Mouse (Mus musculus): ENCODE results near the gene Phox2b. TPM values are rescaled to one million over a fixed set of nuclear protein-coding genes. Genes with fewer than 3 reads are reported as not detected.

Phox2b gene
- polyA plus RNA-seq, 1 experiment: 4.2 TPM

DNA sequence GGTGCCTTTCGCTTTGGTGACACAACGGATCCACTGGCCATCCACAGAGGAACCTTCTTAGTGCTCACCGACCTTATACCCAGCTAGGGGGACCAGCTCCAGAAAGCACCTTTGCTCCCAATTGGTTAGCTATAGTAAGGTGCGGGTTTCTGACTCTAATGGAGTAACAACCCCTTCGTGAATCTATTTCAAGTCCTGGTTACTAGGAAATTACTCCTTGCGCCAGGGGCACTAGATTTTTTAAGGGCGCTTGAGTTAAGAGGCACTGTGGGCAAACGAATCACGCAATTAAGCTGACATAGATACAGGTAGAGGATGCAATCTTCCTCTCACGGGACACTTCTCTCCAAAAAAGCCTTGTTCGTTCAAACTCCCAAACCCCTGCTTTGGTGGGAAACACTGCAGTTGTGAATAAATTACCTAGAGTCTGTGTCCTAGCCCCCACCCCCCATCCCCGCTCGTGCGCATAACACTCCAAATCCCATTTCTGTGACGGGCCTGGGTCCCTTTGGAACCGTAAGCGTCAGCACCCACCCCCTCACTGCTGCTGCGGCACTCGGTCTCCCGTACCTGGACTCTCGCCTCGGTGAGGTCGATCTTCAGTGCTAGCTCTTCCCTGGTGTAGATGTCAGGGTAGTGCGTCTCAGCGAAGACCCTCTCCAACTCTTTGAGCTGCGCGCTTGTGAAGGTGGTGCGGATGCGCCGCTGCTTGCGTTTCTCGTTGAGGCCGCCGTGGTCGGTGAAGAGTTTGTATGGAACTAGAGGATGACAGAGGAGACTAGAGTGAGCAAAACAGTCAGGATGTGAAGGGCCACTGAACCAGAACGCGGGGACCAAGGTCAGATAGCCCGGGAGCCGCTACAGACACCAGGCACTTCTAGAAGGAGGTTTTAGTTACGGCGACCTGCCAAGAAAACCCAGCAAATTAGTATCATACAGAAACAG lies 1.7 kb downstream of the Phox2b start:
- Histone ChIP-seq H3K4me1 (ENCODE audit: control insufficient read depth, insufficient read depth, low read length) (no peaks in the 10 kb centered on the region), H3K4me3 (replicated peaks; ENCODE audit: insufficient read depth, low read depth, low read length) (no peak overlapping the region), H3K27me3 (ENCODE audit: control insufficient read depth, insufficient read depth, low read length) (peaks cover 24% of the 10 kb centered on the region; the same call in 1 of the 2 replicates), H3K27ac (ENCODE audit: insufficient read depth, low read length) (no peak overlapping the region)
- DNase-seq: peak in 1 of 2 experiments; percentile 26
- TF ChIP-seq CTCF (IDR thresholded peaks at IDR 0.05; ENCODE audit: borderline replicate concordance, insufficient read depth, low read depth, low read length): no peak
- TF ChIP-seq POLR2A (IDR thresholded peaks at IDR 0.05; ENCODE audit: borderline replicate concordance, insufficient read depth, low read length): no peak
- WGBS: 4% methylated on average over 41 of the region's 41 CpGs

GRCm38 (mm10) chr5:67096378-67096771 lies 2.7 kb downstream of the Phox2b start:
- H3K4me1 ChIP-seq (ENCODE audit: control insufficient read depth, insufficient read depth, low read length): no peaks in the 10 kb centered on the region
- no peak overlapping the region for H3K27ac ChIP-seq (ENCODE audit: insufficient read depth, low read length)
- TF ChIP-seq CTCF (IDR thresholded peaks at IDR 0.05; ENCODE audit: borderline replicate concordance, insufficient read depth, low read depth, low read length): no peak
- TF ChIP-seq POLR2A (IDR thresholded peaks at IDR 0.05; ENCODE audit: borderline replicate concordance, insufficient read depth, low read length): no peak
- DNase-seq: peak in 1 of 2 experiments; percentile 16
- peaks cover 26% of the 10 kb centered on the region; the same call in 1 of the 2 replicates for H3K27me3 ChIP-seq (ENCODE audit: control insufficient read depth, insufficient read depth, low read length)
- WGBS: 2% methylated on average over 27 of the region's 28 CpGs
- no peak overlapping the region for H3K4me3 ChIP-seq (replicated peaks; ENCODE audit: insufficient read depth, low read depth, low read length)

DNA sequence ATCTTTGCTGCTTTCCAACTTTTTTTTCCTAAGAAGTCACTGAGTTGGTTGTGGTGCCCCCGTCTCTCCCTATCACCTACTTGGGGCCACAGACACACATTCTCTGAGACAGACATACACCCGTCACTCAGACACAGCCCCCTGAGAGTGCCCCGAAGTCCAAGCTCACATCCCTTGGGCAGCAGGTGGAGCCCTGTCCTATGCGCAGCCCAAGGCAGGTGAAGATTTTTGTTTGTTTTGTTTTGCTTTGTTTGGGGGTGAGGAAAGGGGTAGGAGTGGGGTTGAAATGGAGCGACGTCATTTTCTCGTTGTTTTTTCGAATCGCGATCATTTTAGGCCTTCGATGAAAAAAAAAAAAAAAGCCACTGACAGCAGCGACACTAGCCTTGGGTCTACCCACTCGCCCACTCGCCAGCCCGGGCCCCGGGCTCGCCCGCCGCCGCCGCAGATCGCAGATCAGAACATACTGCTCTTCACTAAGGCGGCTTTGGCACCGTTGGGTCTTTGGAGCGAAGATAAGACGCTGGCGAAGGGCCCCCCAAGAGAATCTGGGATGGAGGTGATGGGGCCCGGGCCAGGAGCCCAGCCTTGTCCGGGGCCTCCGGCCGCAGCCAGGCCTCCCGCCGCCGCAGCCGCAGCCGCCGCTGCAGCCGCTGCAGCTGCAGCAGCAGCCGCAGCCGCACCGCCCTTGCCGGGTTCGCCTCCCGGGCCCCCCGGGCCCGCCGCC lies 3.3 kb downstream of the Phox2b start:
- Histone ChIP-seq H3K4me1 (ENCODE audit: control insufficient read depth, insufficient read depth, low read length) (no peaks in the 10 kb centered on the region), H3K27ac (ENCODE audit: insufficient read depth, low read length) (no peak overlapping the region), H3K4me3 (replicated peaks; ENCODE audit: insufficient read depth, low read depth, low read length) (no peak overlapping the region), H3K27me3 (ENCODE audit: control insufficient read depth, insufficient read depth, low read length) (peaks cover 26% of the 10 kb centered on the region; the same call in 1 of the 2 replicates)
- 2% methylated on average over 39 of the region's 47 CpGs for WGBS
- DNase-seq: peak in 1 of 2 experiments; percentile 26
- TF ChIP-seq POLR2A (IDR thresholded peaks at IDR 0.05; ENCODE audit: borderline replicate concordance, insufficient read depth, low read length) (no peak), CTCF (IDR thresholded peaks at IDR 0.05; ENCODE audit: borderline replicate concordance, insufficient read depth, low read depth, low read length) (no peak)

- Histone ChIP-seq H3K27me3 (ENCODE audit: control insufficient read depth, insufficient read depth, low read length) (peaks cover 23% of the 10 kb centered on the region; the same call in 1 of the 2 replicates), H3K4me1 (ENCODE audit: control insufficient read depth, insufficient read depth, low read length) (no peaks in the 10 kb centered on the region), H3K4me3 (replicated peaks; ENCODE audit: insufficient read depth, low read depth, low read length) (no peak overlapping the region), H3K27ac (ENCODE audit: insufficient read depth, low read length) (no peak overlapping the region)
- TF ChIP-seq CTCF (IDR thresholded peaks at IDR 0.05; ENCODE audit: borderline replicate concordance, insufficient read depth, low read depth, low read length): no peak
- no peak for TF ChIP-seq POLR2A (IDR thresholded peaks at IDR 0.05; ENCODE audit: borderline replicate concordance, insufficient read depth, low read length)
- DNase-seq: peak in 1 of 2 experiments; percentile 21
- 4% methylated on average over 15 of the region's 15 CpGs for WGBS
These were observed 3.9 kb downstream of the Phox2b start for GRCm38 (mm10) chr5:67095153-67095552.

- H3K4me1 ChIP-seq (ENCODE audit: control insufficient read depth, insufficient read depth, low read length): no peaks in the 10 kb centered on the region
- WGBS: 33% methylated on average over 2 of the region's 2 CpGs
- H3K27me3 ChIP-seq (ENCODE audit: control insufficient read depth, insufficient read depth, low read length): peaks cover 20% of the 10 kb centered on the region; the same call in 1 of the 2 replicates
- DNase-seq: no peak
- no peak overlapping the region for H3K27ac ChIP-seq (ENCODE audit: insufficient read depth, low read length)
- no peak overlapping the region for H3K4me3 ChIP-seq (replicated peaks; ENCODE audit: insufficient read depth, low read depth, low read length)
- TF ChIP-seq POLR2A (IDR thresholded peaks at IDR 0.05; ENCODE audit: borderline replicate concordance, insufficient read depth, low read length) (no peak), CTCF (IDR thresholded peaks at IDR 0.05; ENCODE audit: borderline replicate concordance, insufficient read depth, low read depth, low read length) (no peak)
These were observed 5.1 kb downstream of the Phox2b start for GRCm38 (mm10) chr5:67093991-67094390.

GRCm38 (mm10) chr5:67091766-67092165 lies 7.3 kb downstream of the Phox2b start:
- WGBS: 0% methylated on average over 4 of the region's 4 CpGs
- TF ChIP-seq CTCF (IDR thresholded peaks at IDR 0.05; ENCODE audit: borderline replicate concordance, insufficient read depth, low read depth, low read length) (no peak), POLR2A (IDR thresholded peaks at IDR 0.05; ENCODE audit: borderline replicate concordance, insufficient read depth, low read length) (no peak)
- Histone ChIP-seq H3K27me3 (ENCODE audit: control insufficient read depth, insufficient read depth, low read length) (peaks cover 10% of the 10 kb centered on the region; the same call in 1 of the 2 replicates), H3K4me3 (replicated peaks; ENCODE audit: insufficient read depth, low read depth, low read length) (no peak overlapping the region), H3K4me1 (ENCODE audit: control insufficient read depth, insufficient read depth, low read length) (no peaks in the 10 kb centered on the region), H3K27ac (ENCODE audit: insufficient read depth, low read length) (no peak overlapping the region)
- DNase-seq: no peak

- 83% methylated on average over 5 of the region's 5 CpGs for WGBS
- TF ChIP-seq CTCF (IDR thresholded peaks at IDR 0.05; ENCODE audit: borderline replicate concordance, insufficient read depth, low read depth, low read length): no peak
- TF ChIP-seq POLR2A (IDR thresholded peaks at IDR 0.05; ENCODE audit: borderline replicate concordance, insufficient read depth, low read length): no peak
- Histone ChIP-seq H3K27me3 (ENCODE audit: control insufficient read depth, insufficient read depth, low read length) (peaks cover 4% of the 10 kb centered on the region; the same call in 1 of the 2 replicates), H3K4me1 (ENCODE audit: control insufficient read depth, insufficient read depth, low read length) (no peaks in the 10 kb centered on the region), H3K4me3 (replicated peaks; ENCODE audit: insufficient read depth, low read depth, low read length) (no peak overlapping the region), H3K27ac (ENCODE audit: insufficient read depth, low read length) (no peak overlapping the region)
- DNase-seq: no peak
These were observed 8.2 kb downstream of the Phox2b start for GRCm38 (mm10) chr5:67090856-67091255.

Data from cerebellum, adult 2 months (tissue).